Mouse (Mus musculus): ENCODE measurements around the gene Erc2.

The Erc2 gene

DNA sequence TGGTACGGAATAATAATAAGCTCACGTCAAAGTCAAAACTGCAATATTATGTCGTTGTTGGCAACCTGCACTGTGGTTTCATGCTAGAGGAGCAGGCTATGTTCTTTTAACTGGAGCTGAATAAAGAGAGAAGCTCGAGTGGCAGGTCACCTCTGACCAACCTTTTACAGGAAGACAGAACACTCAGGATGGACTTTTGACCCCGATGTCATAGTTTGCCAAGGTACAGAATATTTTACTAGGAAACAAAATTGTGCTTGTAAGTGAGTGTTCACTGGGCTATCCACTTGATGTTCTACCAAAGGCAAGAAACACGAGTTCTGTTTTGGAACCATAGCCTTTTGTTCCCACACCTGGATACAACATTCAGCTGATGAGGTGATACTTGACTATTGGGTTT, 351.5 kb downstream of the Erc2 start:
- no peak for DNase-seq

DNA sequence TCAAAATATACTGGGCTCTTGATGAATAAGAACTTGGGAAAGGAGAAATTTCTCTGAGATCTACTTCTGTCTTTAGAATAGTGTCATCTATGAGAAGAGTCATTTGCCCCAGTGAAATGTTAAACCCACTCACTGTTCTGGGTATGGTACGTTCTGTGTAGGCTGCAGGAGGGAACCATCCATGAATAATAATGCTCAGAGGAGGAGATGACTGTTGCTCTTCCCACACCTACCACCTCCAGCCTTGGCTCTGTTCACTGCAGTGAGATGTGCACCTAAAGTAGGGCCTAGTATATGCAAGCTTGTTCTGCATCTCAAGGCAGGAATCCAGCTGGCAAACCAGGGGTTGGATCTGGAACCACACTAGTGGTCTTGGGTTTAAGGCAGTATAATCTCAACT, 353.4 kb downstream of the Erc2 start:
- DNase-seq = no peak

DNA sequence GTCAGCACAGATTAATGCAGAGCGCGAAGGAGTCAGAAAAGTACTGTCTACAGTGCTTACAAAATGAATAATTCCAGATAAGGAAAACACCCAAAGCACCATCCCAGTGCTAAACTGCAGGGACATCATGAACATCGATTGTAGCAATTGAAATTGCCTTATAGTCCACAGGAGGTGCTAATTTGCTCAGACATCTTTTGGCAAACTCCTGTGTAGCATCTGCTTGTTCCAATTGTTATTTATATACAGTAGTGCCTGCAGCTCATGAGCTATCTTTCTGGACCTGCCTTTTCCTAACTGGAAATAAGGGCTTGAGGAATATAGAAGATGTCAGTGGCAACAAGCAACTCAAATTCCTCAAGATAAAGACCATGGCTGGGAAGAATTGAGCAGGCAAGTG, 362.5 kb downstream of the Erc2 start:
- no peak for DNase-seq

DNA sequence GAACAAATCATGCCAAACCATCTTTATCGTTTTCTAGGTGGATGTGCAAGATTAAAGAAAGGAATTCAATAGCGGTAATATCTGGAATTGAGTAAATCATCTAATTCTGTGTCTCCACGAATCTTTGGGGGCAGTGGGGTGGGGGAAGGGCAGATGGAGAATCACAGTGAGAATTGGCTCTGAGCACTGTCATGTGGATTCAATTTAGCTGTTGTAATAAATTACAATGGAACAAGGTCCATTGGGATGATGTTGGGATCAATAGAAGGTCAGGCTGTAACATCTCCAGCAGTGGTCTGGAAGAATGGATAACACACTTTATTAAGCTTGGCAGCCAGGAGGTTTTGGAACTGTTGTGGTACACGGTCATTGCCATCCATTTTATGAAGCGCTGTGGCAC, 363.0 kb downstream of the Erc2 start:
- no peak for DNase-seq

DNA sequence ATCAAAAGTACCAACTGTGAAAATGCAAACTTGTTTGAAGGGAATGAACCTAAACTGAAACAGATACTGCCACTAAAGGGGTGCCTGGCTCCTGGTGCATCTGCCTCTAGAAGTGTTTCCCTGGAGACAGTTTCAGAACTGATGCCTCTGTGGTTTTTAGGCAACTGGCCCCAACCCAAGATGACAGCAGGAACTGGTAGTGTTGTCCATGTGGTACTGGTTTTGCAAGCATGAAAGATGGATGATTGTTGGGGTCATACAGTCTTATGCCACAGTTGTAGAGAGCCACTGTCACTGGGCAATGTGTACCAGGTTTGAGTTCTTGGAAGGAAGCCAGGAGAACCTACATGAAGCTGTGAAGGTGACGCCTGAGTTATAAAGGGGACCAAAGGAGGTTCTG, 365.2 kb downstream of the Erc2 start:
- no peak for DNase-seq

DNA sequence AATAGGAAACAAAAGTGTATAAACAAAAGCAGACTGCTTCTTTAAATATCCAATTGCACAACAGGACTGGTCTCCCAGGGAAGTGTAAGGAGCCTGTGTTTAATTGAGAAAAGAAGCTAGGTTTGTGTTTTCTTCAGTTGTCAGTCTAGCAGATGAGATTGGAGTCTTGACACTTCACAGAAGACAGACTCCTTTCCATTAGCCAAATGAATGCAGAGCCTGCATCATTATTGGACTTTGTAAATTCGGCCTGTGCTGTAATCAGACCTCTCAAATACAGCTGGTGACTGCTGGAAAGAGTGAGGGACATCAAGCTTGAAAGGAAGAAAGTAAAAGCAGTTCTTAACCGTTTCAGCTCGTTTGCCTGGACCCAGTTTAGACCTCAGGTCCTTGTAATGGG, 376.3 kb downstream of the Erc2 start:
- no peak for DNase-seq

DNA sequence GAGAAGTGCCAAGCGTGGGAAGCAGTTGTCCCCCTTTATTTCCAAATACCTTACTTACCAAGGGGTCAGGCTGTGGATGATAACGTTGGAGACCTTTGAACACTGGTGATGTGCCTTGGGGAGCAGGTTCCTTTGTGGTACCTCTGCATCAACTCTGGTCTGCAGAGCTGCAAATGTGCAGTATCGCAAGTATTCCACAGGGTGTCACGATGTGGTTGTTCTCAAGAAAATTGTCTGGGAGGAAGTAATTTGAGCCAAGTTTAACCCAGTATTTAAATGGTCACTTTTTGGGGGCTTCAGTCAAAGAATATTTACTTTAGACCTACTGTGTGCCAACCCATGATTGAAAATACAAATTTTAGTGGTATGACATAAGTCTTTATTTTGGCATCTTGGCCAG, 381.8 kb downstream of the Erc2 start:
- no peak for DNase-seq

DNA sequence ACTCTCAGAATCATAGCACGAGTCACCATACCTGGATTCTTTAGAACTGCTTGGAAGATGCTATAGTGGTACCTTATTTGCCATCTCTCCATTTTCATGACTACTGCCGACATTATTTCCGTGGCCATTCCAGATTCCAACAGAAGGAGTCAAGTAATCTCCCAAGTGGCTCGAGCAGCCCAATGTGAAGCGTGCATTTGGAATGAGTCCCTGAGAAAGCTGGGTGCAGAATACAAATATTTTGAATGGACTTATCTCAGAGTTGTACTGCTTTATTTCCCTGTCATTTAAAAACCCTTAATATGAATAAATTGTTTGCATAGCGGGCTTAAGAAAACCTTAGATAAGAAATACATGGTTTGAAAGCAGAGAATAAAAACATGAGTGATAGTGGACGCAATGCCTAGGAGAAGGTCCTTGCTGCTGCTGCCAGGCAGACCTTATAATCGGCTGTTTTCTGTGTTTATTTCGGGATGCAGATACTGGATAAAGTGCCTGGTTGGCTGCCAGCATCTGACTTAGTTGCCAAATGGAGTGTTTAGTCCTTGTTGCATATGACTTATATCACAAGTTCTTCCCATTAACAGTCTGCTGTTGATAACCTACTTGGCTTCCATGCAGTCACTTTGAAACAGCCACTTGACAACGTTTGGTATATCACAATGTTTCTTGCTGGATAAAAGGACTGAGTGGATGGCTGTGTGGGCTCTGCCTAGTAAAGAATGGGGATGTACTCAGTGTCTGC, 388.5 kb downstream of the Erc2 start:
- DNase-seq = no peak

DNA sequence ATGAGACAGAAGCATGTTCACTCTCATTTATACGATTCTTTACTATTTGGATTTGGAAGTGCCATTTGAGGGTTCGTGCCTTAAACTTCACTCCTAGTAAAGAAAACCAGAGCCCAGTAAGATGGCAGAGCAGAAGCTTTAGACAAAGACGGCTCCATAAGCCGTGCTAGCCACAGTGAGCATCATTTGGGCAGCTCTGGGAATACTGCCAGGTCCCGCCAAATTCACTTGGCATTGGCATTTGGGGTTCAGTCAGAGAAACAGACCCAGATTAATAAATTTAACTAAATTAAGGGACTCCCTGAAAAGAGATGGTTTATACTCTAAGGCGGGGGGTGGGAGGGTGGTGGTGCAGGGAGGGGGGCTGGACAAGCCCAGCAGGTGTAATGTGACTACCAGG, 401.0 kb downstream of the Erc2 start:
- DNase-seq = no peak

DNA sequence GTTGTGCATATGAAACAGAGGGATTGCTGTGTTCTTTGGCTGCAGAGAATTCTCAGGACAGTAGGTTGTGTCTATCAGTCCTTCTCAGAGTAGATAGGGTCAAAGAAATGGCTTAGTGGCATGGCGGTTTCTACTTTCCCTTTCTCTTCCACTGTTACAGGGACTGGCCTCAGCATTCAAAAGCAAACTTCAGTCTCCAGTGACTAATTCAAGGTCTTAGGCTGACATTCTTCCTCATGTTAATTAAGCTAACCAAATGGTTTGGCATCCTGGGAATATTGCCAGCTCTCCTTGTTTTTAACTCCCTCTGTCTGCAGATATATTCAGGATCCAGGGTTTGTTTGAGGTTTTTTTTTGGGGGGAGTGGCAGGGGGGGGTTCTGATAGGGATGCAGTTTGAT, 408.6 kb downstream of the Erc2 start:
- DNase-seq = no peak

DNA sequence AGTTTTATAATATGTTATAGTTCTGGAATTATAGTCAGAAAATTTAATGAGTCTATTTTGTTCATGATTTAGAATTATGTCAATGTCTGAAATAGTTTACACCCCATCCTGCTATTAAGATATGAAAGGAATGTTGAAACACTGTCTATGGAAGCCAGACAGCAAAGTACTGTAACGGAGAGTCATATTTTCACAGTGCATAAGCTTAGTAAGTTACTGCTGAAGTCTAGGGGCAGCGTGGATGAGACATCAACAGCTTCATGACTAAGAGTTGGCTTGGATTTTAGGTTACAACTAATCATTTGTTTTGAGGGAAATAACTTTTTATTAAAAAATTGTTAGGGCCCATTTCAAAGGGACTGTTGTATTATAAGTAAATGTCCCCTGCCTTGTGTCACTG, 412.8 kb downstream of the Erc2 start:
- no peak for DNase-seq

DNA sequence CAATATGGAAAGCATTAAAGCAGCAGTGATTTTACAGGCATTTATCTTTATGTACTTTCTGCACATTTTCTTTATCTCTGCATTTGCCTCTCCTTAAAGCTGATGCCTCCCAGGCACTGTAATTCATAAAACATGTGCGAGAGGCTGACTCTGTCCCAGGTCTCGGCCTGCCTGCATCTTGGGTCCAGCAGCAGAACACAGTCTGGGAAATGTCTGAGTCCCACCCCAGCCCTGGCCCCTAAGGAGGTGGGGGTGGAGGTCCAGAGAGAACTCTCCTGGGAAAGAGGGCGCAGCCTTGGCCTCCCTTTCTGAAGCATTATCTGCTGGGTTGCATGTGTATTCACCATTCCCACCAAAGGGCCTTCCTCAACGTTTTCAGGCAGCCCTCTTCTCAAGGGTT, 420.9 kb downstream of the Erc2 start:
- no peak for DNase-seq

DNA sequence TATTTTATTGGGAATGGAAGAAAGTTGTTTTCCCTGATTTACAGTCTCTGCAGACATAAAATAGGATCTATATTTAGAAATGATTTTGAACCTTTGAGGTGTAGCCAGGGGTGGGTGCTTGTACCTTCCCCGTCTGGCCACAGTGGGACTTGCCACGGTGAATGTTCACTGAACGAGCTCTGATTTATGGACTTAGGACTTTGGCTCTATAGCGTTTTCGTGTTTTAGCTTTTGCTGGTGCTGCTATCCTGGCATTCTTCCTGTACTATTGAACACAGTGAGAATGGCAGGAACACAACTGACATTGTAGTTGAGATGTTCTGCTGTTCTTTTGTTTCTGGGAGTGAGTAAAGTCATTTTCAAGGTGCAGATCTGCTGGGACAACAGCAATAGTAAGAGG, 429.4 kb downstream of the Erc2 start:
- no peak for DNase-seq

DNA sequence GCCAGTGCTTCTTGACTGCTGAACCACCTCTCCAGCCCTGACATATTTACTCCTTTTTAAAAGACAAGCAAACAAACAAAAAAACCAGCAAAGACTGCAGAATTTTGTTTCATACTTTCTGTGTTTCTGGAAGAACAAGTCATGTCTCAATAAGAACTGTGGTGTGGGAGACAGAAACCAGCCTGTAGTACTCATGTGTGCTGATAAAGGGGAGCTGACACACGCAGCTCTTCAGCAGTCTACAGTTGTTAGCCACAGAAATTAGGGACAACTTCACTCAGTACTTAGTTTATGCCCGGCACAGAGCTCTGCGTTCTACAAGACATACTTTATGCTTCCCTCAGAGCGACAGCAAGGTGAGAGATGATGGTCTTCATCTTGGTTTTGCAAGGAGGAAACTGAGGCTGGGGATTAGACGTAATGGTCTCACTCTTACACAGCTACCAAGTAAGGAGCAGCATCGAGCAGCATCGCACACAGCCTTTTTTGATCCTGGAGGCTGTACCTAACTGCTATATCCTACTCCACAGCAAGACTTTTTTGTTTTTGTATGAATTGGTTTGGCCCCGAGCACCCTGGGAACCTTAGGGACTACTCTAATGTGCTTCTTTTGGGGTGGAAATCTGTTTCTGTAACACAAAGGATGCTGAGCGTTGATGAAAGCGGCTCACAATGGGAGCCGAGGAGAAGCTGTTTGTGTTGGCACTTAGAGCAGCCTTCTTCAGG, 435.1 kb downstream of the Erc2 start:
- no peak for DNase-seq

DNA sequence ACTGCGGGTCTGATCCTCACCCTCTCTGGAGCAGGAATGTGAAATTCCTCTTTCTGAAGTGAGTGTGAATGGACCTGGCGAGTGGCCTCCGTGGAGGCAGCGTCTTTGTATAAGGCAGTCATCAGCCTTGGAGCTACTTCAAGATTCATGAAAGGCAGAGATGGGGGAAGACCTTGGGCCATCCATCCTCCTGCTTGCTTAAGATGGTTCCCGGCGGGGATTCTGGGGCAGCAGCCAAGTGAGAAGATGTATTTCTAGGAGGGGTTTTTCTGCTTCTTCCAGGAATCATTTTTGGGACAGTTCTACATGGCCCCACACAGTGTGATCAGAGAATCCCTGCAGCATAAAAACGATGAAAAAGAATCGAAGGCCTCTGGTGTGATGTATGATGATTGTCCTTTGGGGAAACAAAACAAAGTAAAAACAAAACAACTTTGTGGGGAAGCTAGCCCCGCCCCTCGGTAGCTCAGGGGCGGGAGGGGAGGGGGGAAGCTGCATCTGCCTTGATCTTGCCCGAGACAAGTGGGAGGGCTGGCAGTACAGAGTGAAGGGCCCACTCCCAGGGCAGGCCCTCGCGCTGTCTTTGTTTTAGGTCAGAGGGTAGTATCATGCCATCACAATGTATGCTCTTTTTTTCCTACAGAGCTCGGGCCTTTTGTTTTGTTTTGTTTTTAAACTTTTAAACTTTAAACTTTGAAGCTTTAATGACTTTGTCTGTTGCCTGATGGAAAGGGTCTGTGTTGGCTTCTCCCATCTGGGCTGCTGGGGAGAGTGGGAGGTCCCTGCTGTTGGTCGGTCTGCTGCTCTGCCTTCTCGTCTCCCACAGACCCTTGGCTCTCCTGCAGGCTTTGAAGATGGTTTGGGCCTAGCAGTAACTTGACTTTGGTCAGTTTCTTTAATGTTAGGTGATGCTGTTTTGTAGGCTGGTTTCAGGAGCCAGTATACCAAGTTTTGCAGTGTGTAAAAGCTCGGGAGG, 435.9 kb downstream of the Erc2 start:
- no peak for DNase-seq

DNA sequence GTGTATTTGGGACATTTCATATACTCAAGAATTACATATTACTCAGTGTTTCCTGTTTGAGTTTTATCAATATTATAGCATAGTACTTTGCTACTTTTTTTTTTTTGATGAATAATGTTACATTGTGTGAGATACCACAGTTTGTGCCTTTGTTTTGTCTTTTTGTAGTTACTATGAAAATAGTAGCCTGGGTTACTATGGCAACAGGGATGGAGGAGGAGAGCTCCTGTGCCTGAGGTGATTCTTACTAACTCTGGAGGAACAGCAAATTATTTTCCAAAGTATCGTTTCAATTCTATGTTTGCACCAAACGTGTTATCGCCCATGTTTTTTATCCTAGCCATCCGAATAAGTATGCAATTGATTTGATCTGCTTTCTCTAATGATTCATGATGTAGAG, 438.7 kb downstream of the Erc2 start:
- no peak for DNase-seq

DNA sequence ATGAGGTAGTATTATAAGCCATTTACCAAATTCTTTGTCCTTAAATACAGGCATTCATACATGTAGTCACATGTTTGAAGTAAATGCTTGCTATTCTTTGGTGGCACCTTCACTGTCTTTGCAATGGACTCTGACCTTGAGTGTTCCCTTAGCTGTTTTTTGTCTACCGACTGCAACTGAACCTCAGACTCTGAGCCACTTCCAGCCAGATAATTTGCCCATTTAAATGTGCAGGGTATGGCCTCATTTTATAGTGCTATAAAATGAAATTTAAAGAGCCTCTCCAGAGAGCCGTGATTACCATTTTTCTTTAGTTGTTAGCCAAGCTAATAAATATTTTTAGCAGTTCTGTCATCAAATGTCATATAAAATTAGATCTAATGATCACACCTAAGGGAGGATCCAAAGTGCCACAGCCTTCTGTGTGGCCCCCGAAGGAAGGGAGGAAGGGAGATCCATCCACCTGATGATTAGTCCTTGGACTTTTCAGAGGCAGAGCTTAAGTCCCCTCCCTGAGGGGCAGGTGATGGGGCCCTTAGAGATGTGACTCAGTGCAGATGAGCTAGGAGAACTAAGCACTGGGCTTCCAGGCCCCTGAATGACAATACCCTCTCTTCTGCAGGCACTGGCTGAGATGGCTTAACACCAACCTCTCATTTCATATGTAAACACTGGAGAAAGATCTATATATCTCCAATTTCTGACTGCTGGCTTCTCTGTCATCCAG, 439.6 kb downstream of the Erc2 start:
- DNase-seq = no peak

DNA sequence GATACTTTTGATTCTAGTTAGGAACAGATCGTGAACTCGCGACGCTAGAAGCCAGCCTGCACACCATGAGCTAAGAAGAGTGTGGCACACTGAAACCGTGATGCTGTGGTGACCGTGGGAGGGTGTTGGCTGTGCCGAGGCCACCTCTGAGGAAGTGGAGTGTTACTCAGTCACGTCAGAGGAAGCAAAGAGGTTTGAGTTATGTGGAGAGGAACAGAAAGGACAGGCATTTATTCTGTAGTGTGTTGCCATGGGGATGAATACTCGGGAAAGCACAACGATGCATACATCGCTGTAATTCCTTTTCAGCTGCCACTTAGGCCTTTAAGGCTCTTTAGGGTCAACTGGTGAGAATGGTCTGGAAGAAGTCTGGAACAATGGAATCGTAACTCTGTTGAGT, 445.8 kb downstream of the Erc2 start:
- no peak for DNase-seq

DNA sequence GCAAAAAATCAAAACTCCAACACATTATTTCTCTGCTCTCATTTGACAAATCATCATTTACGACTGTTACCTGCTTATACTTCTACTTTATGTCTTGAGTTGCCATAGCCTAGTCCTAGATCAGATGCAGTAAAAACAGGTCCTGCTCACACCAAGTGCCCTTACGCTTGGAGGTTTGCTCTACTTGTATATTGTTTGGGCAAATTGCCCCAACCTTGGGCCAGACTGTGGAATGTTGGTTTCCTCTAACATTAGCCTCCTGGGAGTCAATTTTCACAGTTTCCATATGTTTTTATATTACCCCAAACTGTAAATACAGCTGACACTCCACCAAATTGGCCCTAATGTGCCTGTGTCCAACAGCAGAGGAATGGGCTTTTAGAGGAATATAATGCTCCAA, 447.6 kb downstream of the Erc2 start:
- no peak for DNase-seq

DNA sequence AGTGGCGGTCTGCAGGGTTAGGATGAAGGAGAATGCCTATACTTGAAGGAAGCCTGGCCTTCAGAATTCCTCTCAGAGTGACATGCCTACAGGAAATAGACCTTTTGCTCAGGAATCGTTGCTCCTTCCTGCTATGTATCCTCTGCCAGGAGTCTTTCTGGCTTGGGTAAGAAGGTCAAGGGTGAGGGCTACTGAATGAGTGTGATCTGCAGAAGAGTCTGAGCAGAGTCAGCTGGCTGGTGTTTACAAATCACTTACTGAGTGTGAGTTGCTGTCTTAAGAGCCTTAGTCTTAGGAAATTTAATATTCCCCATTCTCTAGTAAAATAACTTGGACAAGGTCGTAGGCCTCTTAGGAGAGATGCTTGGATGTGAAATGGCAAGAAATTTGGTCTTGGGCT, 450.3 kb downstream of the Erc2 start:
- no peak for DNase-seq

DNA sequence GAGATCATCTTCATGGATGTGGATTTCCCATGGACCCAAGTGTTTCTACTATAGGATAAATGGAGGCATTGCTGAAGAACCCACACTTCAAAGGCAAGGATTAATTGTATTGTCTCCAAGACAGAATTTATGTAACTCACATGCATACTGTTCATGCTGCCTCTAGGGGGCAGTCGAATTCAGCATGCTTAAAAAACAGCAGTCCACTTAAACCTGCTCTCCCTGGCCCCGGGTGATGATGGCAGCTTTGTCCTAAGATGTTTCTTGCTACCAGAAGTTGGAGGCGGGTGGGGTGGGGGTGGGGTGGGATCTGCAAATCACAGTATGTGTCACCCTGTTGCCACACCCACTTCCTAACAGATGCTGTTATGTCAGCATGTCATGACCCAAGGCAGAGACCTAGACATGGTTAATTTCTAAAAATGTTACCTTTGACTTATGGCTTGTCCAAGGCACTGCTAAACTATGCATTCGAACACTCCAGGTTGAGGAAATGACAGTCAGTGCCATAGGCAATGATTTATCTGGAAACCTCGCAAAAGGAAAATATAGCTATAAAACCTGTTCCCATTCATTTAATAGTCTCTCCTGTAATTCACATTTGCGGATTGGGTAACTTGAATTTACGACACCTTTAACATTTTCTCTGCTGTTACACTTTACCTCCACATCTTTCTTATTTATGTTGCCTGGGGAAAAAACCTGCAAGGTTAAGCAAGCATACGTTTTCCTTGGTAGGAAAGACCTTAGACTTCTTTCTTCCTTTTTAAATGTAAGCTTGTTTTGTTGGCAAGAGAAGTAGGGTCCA, 467.6 kb downstream of the Erc2 start:
- DNase-seq = no peak

DNA sequence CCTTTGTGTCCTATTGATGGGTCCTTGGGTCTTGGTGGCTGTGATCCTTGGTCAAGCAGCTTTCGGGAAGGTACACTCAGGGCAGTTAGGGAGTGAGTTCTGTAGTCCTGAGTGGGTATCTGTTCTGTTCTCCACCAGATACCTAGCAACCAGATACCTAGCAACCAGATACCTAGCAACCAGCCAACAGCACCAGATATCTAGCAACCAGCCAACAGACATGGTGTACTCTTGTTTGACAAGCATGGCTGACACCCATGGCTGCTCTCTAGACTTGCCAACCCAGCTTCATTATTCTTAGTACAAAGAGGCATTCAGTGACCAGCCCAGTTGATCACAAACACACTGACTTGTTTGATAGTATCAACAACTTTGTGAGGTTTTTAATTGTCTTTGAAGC, 469.1 kb downstream of the Erc2 start:
- DNase-seq = no peak
